Mouse (Mus musculus) stomach, postnatal 0 days (tissue): ENCODE measurements around the gene Tomm20l. TPM values are rescaled to one million over a fixed set of nuclear protein-coding genes. Genes with fewer than 3 reads are reported as not detected.
A peak's percentile ranks its signal among the peaks of the same experiment; 100 is the strongest.

Source experiments
- ATAC-seq: fragments of 200-750 bp; cut with Nextera tagmentation; 2 replicates; pipeline ENCODE4 v1.8.0; 2017; ENCODE audit not compliant: low FRiP score, low TSS enrichment
- DNase-seq: peaks from one replicate; pipeline ENCODE4 v3.0.0-alpha.2; 2016; ENCODE audit warnings: low spot score
- H3K27ac ChIP-seq: fragments of 300-500 bp; sonication (generic); replicated peaks from 2 replicates; pipeline ENCODE4 v1.5.1; 2014; ENCODE audit warnings: mild to moderate bottlenecking, control low read depth
- H3K27me3 ChIP-seq: fragments of 300-500 bp; sonication (generic); 2 replicates; pipeline ENCODE4 v1.6.1; 2014; ENCODE audit warnings: low read length; ENCODE audit not compliant: control insufficient read depth, insufficient read depth
- H3K36me3 ChIP-seq: fragments of 300-500 bp; sonication (generic); 2 replicates; pipeline ENCODE4 v1.6.1; 2014; ENCODE audit warnings: low read length, mixed read lengths; ENCODE audit not compliant: control insufficient read depth, insufficient read depth
- H3K4me1 ChIP-seq: fragments of 300-500 bp; sonication (generic); replicated peaks from 2 replicates; pipeline ENCODE4 v1.6.1; 2014; ENCODE audit warnings: antibody characterized with exemption; ENCODE audit not compliant: control insufficient read depth, insufficient read depth
- H3K4me2 ChIP-seq: fragments of 300-500 bp; sonication (generic); replicated peaks from 2 replicates; pipeline ENCODE4 v1.6.1; 2014; ENCODE audit warnings: low read depth, mild to moderate bottlenecking, control low read depth, moderate library complexity
- H3K4me3 ChIP-seq: fragments of 300-500 bp; sonication (generic); 2 replicates; pipeline ENCODE4 v1.5.1; 2014; ENCODE audit warnings: low read depth, low read length, control low read depth
- H3K9ac ChIP-seq: fragments of 300-500 bp; sonication (generic); 2 replicates; pipeline ENCODE4 v1.6.1; 2014; ENCODE audit warnings: mild to moderate bottlenecking, low read length, control low read depth, mixed read lengths
- H3K9me3 ChIP-seq: fragments of 300-500 bp; sonication (generic); 2 replicates; pipeline ENCODE4 v1.6.1; 2016; ENCODE audit warnings: low read length; ENCODE audit not compliant: control insufficient read depth
- CTCF ChIP-seq: IDR thresholded peaks from 2 replicates; pipeline ENCODE4 v1.5.1; 2016; ENCODE audit warnings: antibody characterized with exemption, low read depth, mild to moderate bottlenecking, moderate library complexity
- EP300 ChIP-seq: optimal IDR thresholded peaks from 2 replicates; pipeline ENCODE3; 2016; ENCODE audit warnings: antibody characterized with exemption
- WGBS: fragments of 180-500 bp; shearing (Covaris S2); extraction: QIAGEN DNeasy Blood & Tissue Kit; methylation state at CpG from one replicate; pipeline ENCODE4 v1.1.7; 2014; 5-methylcytosine and 5-hydroxymethylcytosine counted together
- polyA plus RNA-seq: library from polyadenylated mRNA; unstranded; fragments of >200 nt; fragmentation: Nextera tagmentation; extraction: Ambion mirVana; gene quantifications from 2 replicates; pipeline ENCODE4 v1.2.1, GENCODE M21; 2015

The Tomm20l gene
- polyA plus RNA-seq, 1 experiment from 2014 or later = not detected

GRCm38 (mm10) chr12:71135581-71135980, 24.4 kb downstream of the Tomm20l start:
- TF ChIP-seq CTCF (no peak), EP300 (no peak)
- no peak for DNase-seq
- H3K4me2 ChIP-seq = peak overlapping the region; percentile 95
- H3K27ac ChIP-seq = no peak overlapping the region
- no peaks in the 10 kb centered on the region for H3K27me3 ChIP-seq
- no peaks in the 10 kb centered on the region; the same call in 1 of the 2 replicates for H3K36me3 ChIP-seq
- no peak overlapping the region for H3K9ac ChIP-seq
- 26% methylated on average over 5 of the region's 5 CpGs for WGBS
- 0 out of 2 replicates have a peak, but pooled peaks cover 2% of the 10 kb centered on the region for H3K4me1 ChIP-seq
- no peaks in the 10 kb centered on the region for H3K9me3 ChIP-seq
- ATAC-seq = no peak
- peak overlapping the region; percentile 93 for H3K4me3 ChIP-seq

- TF ChIP-seq CTCF (peak; percentile 15; the same call in 1 of the 2 replicates), EP300 (no peak)
- Histone ChIP-seq H3K4me2 (peak within 1 kb of the TSS; percentile 95), H3K4me3 (peak within 1 kb of the TSS; percentile 93), H3K4me1 (0 out of 2 replicates have a peak, but pooled peaks cover 2% of the 10 kb centered on the region), H3K9me3 (no peaks in the 10 kb centered on the region), H3K27me3 (no peaks in the 10 kb centered on the region), H3K27ac (peak within 1 kb of the TSS; percentile 80), H3K9ac (peak within 1 kb of the TSS; percentile 88), H3K36me3 (peaks cover 2% of the 10 kb centered on the region; the same call in 1 of the 2 replicates)
- under 1% methylated on average over 52 of the region's 52 CpGs for WGBS
- ATAC-seq (peak; percentile 91), DNase-seq (peak; percentile 82)
Observed at GRCm38 (mm10) chr12:71136130-71136973, 25.1 kb downstream of the Tomm20l start, which contains the start of the genes Timm9 and 2700049A03Rik. Gene Timm9, minus strand, starts transcription at chr12:71136684. Gene 2700049A03Rik, plus strand, starts transcription at chr12:71136848.

GRCm38 (mm10) chr12:71136974-71137491, 25.8 kb downstream of the Tomm20l start:
- no peaks in the 10 kb centered on the region for H3K9me3 ChIP-seq
- peak overlapping the region; percentile 93 for H3K4me3 ChIP-seq
- DNase-seq = peak; percentile 92
- H3K27ac ChIP-seq = peak overlapping the region; percentile 80; the same call in 1 of the 2 replicates
- under 1% methylated on average over 30 of the region's 30 CpGs for WGBS
- no peaks in the 10 kb centered on the region for H3K27me3 ChIP-seq
- TF ChIP-seq EP300 = peak; percentile 87
- no peak for TF ChIP-seq CTCF
- peaks cover 3% of the 10 kb centered on the region; the same call in 1 of the 2 replicates for H3K36me3 ChIP-seq
- peak; percentile 77 for ATAC-seq
- H3K4me1 ChIP-seq = 0 out of 2 replicates have a peak, but pooled peaks cover 2% of the 10 kb centered on the region
- H3K4me2 ChIP-seq = peak overlapping the region; percentile 95
- H3K9ac ChIP-seq = peak overlapping the region; percentile 88

- Histone ChIP-seq H3K9ac (peak overlapping the region; percentile 64), H3K9me3 (no peaks in the 10 kb centered on the region), H3K4me2 (peak overlapping the region; percentile 87), H3K36me3 (peaks cover 5% of the 10 kb centered on the region; the same call in 1 of the 2 replicates), H3K4me1 (0 out of 2 replicates have a peak, but pooled peaks cover 2% of the 10 kb centered on the region), H3K27me3 (no peaks in the 10 kb centered on the region), H3K4me3 (peak overlapping the region; percentile 93), H3K27ac (no peak overlapping the region)
- DNase-seq (no peak), ATAC-seq (no peak)
- 3% methylated on average over 11 of the region's 11 CpGs for WGBS
- no peak for TF ChIP-seq CTCF
Observed at GRCm38 (mm10) chr12:71137686-71138085, 26.5 kb downstream of the Tomm20l start.

GRCm38 (mm10) chr12:71139258-71139828, 28.1 kb downstream of the Tomm20l start:
- TF ChIP-seq CTCF (peak; percentile 50), EP300 (no peak)
- H3K4me3 ChIP-seq = no peak overlapping the region
- H3K27me3 ChIP-seq = no peaks in the 10 kb centered on the region
- H3K27ac ChIP-seq = no peak overlapping the region
- H3K36me3 ChIP-seq = peaks cover 5% of the 10 kb centered on the region; the same call in 1 of the 2 replicates
- ATAC-seq (no peak), DNase-seq (no peak)
- H3K9me3 ChIP-seq = no peaks in the 10 kb centered on the region
- 77% methylated on average over 5 of the region's 5 CpGs for WGBS
- H3K4me1 ChIP-seq = 0 out of 2 replicates have a peak, but pooled peaks cover 2% of the 10 kb centered on the region
- H3K4me2 ChIP-seq = no peak overlapping the region
- H3K9ac ChIP-seq = no peak overlapping the region
